Mouse (Mus musculus) CD4-positive, CD25-positive, alpha-beta regulatory T cell, adult 4 months (primary cell): ENCODE measurements around the gene Trim16. TPM values are rescaled to one million over a fixed set of nuclear protein-coding genes. Genes with fewer than 3 reads are reported as not detected.
A peak's percentile ranks its signal among the peaks of the same experiment; 100 is the strongest.

Source experiments
- ATAC-seq: one replicate; pipeline ENCODE4 v1.8.0; 2017
- polyA plus RNA-seq, 2 experiments: library from polyadenylated mRNA; unstranded; fragments of 100-300 nt; shearing (Covaris generic); gene quantifications; one replicate each; pipeline ENCODE4 v1.2.1; 2017

Gene Trim16
- polyA plus RNA-seq, 2 experiments from 2014 or later: 2.5 to 4.3 TPM

DNA sequence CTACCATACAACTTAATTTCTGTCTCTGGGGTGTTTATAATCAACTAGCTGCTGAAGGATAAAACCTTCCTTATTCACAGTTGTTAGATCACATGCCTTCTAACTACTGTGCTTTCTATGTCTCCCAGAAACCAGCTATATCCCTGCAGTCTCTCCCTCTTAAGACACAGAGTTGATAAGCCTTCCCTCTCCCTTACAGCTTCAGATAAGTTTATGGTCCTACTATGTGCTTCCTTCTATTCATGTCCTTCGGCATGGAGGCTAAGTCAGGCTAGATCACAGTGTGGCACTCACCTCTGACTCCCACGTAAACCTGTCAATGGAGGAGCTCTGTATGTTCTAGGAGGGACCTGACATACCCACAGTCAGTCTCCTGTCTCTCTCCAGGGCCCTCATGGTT is 10.4 kb downstream of the Trim16 start:
- no peak for ATAC-seq

- no peak for ATAC-seq
These were observed 11.9 kb downstream of the Trim16 start for GRCm38 (mm10) chr11:62831906-62832305.

- no peak for ATAC-seq
These were observed 24.5 kb downstream of the Trim16 start for GRCm38 (mm10) chr11:62844562-62844961.

DNA sequence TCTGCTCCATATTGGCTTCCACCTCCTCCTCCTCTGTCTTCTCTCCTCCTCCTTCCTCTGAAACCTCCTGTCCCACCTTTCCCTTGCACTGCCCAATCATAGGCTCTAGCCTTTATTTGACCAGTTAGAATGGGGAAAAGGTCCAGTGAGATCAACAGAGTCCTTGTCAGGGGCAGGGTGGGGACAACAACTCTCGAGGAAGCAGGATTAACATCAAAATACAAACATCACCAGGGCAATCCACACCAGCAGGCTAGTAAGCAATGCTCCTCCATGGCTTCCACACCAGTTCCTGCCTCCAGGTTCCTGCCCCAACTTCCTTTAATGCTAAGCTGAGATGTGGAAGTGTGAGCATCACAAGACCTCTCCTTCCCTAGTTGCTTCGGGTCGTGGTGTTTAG is 25.7 kb downstream of the Trim16 start:
- no peak for ATAC-seq

GRCm38 (mm10) chr11:62846961-62847654 is 27.1 kb downstream of the Trim16 start, which contains the start of gene Fbxw10:
TSS of gene Fbxw10 (plus strand) at chr11:62847069.
- peak; percentile 85 for ATAC-seq

- ATAC-seq: no peak
These were observed 27.7 kb downstream of the Trim16 start for GRCm38 (mm10) chr11:62847655-62848191.

DNA sequence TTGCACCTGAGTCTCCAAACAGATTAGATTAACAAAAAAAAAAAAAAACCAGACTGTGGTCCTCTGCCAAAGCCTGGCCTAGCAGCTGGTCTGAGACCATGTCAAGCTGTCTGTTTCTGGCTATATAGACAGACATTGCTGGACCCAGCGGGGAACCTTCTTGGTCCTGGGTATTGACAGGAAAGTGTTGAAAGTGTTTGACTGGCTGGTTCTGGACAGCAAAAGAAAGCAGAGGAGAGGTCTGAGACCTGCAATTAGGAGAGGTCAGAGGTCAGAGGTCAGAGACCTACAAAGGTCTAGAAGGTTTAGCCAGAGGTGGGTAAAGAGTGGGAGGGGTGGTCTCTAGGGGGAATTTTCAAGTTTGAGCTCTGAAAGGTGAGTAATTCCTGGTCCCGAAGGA is 28.3 kb downstream of the Trim16 start:
- ATAC-seq: no peak

DNA sequence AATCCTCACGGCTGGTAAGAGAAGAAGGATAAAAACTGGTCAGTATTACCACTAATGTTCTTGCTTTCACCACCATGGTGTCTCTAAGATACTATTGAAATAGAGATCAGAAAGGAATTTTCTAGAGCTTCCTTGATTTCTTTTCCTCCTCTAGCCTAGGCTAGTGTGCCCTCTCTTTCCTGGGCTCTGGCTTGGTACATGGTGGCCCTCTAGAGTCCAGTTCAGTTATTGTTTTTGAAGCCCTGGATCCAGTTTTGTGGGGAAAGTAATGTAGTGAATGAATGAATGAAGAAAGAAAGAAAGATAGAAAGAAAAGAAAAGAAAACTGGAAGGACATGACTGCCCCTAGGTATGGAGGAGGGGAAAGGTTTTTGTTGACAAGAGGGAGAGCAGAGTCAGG is 31.2 kb downstream of the Trim16 start:
- ATAC-seq: no peak

DNA sequence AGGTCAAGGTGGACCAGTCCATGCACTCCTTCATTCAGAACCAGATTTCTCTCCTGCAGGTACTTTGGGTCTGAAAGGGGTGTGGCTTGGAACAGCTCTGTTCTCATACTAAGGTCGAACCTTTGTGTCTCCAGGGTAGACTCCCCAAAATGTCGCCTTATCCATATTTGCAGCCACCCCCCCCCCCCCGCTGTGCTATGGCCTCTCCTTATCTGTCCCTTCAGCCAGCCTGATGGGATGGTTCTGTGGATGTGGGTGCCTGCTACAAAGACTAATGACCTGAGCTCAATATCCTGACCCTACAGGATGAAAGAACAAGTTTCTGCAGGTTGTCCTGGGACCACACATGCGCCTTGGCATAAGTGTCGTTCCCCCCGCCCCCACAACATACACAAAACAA is 33.3 kb downstream of the Trim16 start:
- no peak for ATAC-seq

DNA sequence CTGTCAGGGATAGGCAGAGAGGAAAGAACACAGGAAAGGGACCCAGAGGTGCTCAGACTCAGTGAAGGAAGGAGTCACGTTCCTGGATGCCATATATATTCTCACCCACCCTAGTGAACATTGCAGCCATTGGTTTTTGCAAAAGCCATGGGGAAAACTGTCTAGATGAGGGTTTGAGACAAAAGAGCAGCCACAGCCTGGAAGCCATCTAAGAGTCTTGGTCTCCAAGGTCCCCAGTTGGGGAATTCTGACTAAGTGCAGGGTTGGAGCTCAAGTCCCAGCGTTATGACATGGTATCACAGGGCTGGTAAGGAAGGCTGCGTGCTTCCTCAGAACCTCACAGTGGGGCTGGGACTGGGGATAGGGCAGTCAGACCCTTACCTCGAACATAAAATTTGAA is 45.5 kb downstream of the Trim16 start:
- no peak for ATAC-seq

GRCm38 (mm10) chr11:62866685-62867084 is 46.7 kb downstream of the Trim16 start:
- no peak for ATAC-seq

DNA sequence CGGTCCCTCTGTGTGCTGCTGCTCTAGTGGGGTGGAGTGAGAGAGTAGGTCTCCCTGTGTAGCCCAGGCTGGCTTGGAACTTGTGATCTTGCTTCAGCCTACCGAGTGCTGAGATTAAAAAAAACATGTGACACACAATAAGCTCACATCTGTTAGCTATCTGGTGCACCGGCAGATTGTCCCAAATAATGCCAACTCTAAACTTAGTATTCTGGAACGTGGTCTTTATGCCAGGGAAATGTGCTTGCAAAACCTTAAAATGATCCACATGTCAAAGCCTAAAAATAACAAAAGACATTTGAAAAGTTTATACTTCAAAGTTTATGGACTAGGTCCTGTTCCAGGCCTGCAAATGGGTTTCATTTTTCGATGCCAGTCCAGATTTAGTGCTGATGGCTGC is 49.2 kb downstream of the Trim16 start:
- no peak for ATAC-seq

GRCm38 (mm10) chr11:62869715-62870371 is 49.8 kb downstream of the Trim16 start:
- ATAC-seq: no peak

DNA sequence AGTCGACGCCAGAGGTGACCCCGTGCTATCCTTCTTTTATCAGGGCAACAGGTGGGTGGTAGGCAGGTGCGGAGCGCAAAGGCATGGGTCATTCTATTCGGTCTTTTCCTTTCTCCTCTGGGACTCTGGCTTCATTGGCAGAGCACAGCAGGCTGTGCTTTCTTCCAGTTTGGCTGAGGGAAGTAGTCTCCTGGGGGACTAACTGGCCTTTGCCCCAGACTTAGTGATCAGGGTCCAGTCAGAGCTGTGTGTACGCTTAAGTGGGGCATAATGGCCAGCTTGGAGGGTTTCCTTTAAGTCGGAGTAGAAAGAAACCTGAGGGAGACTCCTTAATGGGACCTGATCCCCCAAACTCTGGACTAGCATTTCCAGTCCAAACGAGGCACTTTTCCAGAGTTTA is 53.4 kb downstream of the Trim16 start:
- ATAC-seq: no peak

GRCm38 (mm10) chr11:62875696-62876095 is 55.7 kb downstream of the Trim16 start:
- no peak for ATAC-seq

- peak; percentile 8 for ATAC-seq
These were observed 56.4 kb downstream of the Trim16 start for GRCm38 (mm10) chr11:62876445-62876844.

DNA sequence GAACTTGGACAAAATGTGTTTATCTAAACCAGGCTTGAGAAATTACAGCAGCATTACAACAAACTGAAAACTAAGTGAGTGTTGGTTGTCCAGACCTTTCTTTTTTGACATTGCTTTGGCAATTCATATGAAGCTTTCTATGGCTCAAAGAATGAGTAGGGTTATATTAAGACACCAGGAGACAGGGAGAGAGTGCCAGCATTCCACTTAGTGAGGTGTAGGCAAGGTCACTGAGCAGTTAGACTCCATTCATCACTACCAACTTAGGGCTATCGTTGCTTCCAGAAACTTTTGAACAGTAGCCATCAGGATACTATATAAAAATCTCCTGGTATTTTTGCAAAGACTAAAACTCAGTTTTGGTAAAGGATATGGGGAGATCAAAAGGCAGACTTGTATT is 57.4 kb downstream of the Trim16 start:
- ATAC-seq: no peak

DNA sequence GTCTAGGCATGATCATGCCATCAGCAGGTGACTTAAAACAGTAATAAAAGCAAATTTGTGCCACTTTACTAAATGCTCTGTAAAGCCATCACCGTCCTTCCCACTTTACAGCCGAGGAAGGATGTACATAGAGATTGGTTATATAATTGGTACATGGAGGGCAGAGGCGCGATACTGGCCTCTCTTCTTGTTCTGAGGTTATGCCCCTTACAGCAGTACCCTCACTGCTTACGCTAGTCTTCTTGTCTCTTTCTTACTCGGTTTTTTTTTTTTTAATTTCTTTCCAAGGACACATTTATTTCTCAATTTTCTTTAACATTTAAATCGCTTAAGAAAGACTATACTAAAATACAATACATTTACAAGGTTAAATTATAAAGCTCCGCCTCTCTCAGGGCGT is 58.7 kb downstream of the Trim16 start:
- ATAC-seq: peak; percentile 15

- peak; percentile 92 for ATAC-seq
These were observed 59.4 kb downstream of the Trim16 start, which contains the start of gene Tvp23b for GRCm38 (mm10) chr11:62879220-62880048. TSS of gene Tvp23b (plus strand) at chr11:62879455.

- ATAC-seq: no peak
These were observed 63.4 kb downstream of the Trim16 start for GRCm38 (mm10) chr11:62883407-62883806.

DNA sequence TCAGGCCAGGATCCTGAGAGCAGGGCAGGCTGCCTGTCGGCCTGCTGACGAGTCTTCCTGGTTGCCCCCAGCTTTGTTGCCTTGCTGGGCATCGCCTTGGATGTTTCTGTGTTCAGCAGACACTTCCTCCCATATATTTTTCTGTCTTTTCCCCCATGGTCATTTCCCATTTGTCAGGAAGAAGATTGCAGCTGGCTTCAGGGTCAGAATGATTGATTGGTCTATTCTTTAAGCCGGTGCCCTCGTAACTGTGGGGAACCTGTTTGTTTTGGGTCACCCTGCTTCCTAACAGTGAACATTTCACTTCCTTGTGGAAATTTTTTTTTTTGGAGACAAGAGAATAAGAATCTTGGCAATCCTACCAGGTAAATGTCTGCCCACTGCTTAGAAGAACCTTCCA is 65.3 kb downstream of the Trim16 start:
- ATAC-seq: no peak

GRCm38 (mm10) chr11:62890796-62891195 is 70.8 kb downstream of the Trim16 start:
- ATAC-seq: no peak

- ATAC-seq: no peak
These were observed 71.7 kb downstream of the Trim16 start for GRCm38 (mm10) chr11:62891763-62892162.
